Mouse (Mus musculus) cerebellum, adult 8-10 months (tissue): ENCODE measurements at regions not wholly inside any gene's neighbourhood (a gene's known extent, or its start where the extent isn't known, plus 50 kb on each side); places are given as distances from the start of the nearest gene placed in this dataset.

ENCODE experiments used
- DNase-seq: peaks from one replicate; pipeline ENCODE4 v3.0.0; 2022

DNA sequence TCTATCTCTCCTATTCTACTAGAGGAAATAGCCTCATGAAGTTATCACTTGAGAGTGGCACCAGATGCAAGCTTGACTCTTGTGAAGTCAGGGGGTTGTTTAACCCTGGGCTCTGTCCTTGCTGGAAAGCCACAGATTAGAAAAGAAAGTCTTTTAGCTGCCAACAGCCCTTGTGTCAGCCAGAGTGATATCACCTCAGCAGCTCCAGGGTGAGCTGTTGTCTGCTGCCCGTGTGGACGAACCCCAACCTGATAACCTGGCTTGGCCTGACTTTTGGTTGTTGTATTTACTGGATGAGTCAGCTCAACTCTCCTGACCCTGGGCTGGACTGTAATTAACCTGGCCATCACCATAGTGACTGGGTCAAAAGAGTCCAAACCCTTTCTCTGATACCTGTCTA is 88.6 kb upstream of the Serbp1 start:
- no peak for DNase-seq

DNA sequence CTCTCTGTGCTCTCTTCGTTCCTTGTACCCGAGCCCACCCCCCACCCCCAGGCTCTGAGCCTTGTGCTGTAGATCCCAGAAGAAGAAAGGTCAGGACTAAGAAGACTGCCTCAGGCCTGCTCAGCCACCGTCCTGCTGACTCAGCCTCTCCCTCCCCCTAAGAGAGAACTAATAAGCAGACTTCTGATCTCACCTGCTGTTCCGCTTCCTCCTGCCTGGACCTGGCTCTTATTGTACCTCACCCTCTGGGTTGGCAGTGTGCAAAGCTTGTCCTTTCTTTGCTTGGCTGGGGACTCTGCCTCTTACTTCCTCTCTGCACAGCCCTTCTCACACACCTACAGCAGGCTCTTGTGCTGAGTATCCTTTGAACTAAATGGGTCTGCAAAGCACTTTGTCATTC is 91.3 kb upstream of the Serbp1 start:
- DNase-seq = no peak

GRCm38 (mm10) chr6:67145969-67146368 is 92.0 kb upstream of the Serbp1 start:
- no peak for DNase-seq

GRCm38 (mm10) chr6:67144946-67145716 is 92.8 kb upstream of the Serbp1 start:
- no peak for DNase-seq

- DNase-seq = peak; percentile 53
These were observed 95.8 kb upstream of the Serbp1 start for GRCm38 (mm10) chr6:67142179-67142578.

GRCm38 (mm10) chr6:67140645-67141250 is 97.2 kb upstream of the Serbp1 start:
- DNase-seq = no peak

DNA sequence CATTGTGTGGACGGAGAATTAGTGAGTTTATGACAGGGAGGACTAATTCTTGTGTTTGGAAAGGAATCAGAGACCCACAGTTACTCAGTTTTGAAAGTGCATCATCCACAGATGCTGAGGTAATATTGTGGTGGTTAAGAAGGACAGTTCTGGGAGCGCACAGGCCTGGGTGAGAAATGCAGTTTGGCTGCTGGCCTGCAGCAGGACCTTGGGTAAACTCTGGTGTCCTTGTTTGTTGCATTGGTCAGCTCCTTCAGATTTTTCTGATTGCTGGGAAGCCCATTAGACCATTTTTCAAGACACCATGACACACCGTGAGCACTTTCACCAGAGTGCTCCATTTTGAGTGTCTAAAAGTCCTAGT is 99.0 kb upstream of the Serbp1 start:
- no peak for DNase-seq

- peak; percentile 34 for DNase-seq
These were observed 99.5 kb upstream of the Serbp1 start for GRCm38 (mm10) chr6:67138302-67139011.

- DNase-seq = peak; percentile 45
These were observed 100.2 kb upstream of the Gadd45a start for GRCm38 (mm10) chr6:67137482-67137881.

- no peak for DNase-seq
These were observed 97.7 kb upstream of the Gadd45a start for GRCm38 (mm10) chr6:67134915-67135314.

- no peak for DNase-seq
These were observed 93.5 kb upstream of the Gadd45a start for GRCm38 (mm10) chr6:67130540-67131301.

DNA sequence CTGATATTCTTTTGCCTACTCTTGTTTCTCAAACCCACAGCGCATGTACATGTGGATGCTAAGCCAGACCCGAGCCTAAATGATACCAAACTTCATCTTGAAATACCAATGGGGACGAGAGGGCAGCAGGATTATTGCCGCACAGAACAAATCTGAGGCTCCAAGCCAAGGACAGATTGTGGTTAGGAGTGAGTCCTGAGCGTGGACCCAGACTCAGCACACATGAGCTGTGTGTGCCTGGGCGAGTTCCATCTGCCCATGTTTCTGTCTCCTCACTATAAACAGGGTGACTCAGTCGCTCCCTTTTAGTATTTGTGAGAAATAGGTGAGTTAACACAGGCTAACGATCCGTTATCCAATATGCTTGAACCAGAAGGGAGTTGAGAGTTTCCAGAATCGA is 92.4 kb upstream of the Gadd45a start:
- no peak for DNase-seq

- DNase-seq = no peak
These were observed 91.5 kb upstream of the Gadd45a start for GRCm38 (mm10) chr6:67128503-67129463.

DNA sequence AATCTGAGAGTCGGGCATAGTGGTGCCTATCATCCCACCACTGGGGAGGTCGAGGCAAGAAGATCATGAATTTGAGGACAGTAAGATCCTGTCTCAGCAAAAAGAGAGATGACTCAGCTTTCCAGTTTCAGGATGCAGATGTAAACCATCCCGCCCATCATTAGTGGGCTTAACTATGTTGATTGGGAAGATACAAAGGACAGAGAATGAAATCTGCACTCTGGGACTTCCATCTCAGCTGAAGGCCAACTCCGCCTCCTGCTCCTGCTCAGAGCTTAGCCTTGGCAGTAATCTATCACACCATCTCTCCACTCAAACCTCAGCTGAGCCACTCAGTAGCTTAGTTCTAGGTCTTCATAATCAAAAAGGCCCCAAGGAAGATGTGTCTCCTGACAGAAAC is 90.5 kb upstream of the Gadd45a start:
- DNase-seq = no peak

DNA sequence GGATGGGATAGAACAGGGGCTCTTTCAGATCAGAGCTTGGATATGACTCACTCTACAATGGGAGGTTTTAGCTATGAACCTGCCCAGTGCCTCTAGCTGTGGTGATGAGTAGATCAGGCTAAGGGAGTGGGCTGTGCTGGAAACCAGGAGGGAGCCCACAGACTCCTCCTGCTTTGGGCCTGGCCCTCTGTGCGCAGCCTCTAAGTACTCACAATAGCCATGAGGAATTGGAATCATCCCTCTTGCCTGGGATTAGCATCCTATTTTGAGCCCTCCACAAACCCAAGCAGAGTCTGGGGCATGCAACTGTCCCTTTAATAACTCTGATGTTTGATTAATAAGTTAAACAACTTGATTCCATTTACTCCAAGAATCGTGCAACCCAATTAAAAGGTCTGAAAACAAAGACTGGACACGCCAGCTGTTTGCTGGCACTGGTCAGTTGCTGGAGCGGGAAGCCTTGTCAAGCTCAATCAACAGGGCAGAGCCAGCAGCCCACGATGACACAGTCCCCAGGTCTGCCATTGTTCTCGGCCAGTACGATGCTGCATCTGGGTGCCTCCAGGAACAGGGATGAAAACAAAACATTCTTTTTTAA is 88.6 kb upstream of the Gadd45a start:
- DNase-seq = no peak

GRCm38 (mm10) chr6:67124089-67124488 is 86.8 kb upstream of the Gadd45a start:
- no peak for DNase-seq

GRCm38 (mm10) chr6:67123071-67123470 is 85.8 kb upstream of the Gadd45a start:
- no peak for DNase-seq

GRCm38 (mm10) chr6:67116306-67116705 is 79.0 kb upstream of the Gadd45a start:
- no peak for DNase-seq

DNA sequence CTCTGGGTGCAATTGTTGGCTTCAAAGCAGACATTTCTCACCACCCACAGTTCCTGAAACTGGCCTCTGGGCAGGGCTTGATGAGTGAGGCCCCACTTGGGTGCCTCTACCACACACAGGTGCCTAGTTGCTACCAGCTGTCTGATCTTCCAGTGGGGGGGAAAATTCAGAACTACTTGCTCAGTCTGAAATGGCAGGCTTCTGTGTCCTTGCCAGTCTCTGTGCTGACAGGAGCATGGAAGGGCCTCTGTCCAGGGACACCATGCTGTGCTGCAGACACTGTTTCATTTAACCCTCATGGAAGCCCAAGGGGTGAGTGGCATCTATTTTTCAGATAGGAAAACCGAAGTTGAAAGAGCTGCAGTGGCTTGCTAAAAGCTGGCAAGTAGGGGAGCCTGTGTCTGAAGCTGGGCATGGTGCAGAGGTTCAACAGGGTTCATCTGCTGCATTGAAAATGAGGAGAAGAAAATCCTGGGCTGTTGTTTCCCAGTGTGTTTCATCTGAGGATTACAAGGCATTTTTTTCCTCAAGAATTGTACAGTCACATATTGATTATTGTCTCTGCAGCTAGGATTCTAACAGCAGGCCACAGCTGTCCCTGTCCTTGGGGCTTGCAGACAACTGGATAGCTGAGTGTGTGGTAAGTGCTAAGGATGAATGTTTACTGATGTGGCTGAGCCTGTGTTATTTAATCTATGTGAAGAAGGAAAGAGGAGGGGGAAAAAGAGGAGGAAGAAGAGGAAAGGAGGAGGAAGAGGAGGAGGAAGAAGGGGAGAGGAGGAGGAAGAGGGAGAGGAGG is 78.4 kb upstream of the Gadd45a start:
- DNase-seq = no peak

DNA sequence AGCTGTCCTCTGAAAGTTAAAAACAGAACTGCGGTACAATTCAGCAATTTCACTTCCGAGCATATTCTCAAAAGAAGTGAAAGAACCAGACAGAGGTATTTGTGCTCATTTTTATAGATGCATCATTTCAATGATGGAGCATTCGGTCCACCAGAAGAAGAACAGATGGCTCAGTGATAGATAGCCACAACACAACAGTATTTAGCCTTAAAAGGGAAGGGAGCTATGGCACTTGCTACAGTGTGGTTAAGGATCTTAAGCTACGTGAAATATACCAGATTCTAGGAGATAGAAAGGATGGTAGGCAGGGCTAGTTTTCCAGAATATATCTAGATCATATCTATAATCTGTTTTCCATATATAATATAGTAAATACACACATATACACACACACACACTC is 77.5 kb upstream of the Gadd45a start:
- no peak for DNase-seq
